Mouse (Mus musculus) frontal cortex, adult 2 months (tissue): ENCODE data around the gene Mt4. TPM values are rescaled to one million over a fixed set of nuclear protein-coding genes. Genes with fewer than 3 reads are reported as not detected.

Source experiments
- DNase-seq, 2 experiments: peaks; one replicate each; pipeline ENCODE4 v3.0.0; 2022; ENCODE audit warnings: low spot score in 1 of 2; ENCODE audit errors: extremely low spot score in 1 of 2
- polyA plus RNA-seq: library from polyadenylated mRNA; depleted of rRNA; stranded (reverse); fragments of >200 nt; gene quantifications from 2 replicates; pipeline ENCODE4 v1.2.3, GENCODE M21; 2012; rRNA removed

Mt4 gene
- polyA plus RNA-seq, 1 experiment = not detected

- no peak for DNase-seq
These were observed 40.9 kb downstream of the Mt4 start for GRCm38 (mm10) chr8:94177716-94178390.

GRCm38 (mm10) chr8:94178857-94179712 lies 42.1 kb downstream of the Mt4 start, which contains the start of gene Mt1:
TSS of gene Mt1 (plus strand) at chr8:94179082.
- DNase-seq = peak; percentile 85 to 92

- no peak for DNase-seq
These were observed 42.9 kb downstream of the Mt4 start for GRCm38 (mm10) chr8:94179713-94180560.

- DNase-seq = no peak
These were observed 43.5 kb downstream of the Mt4 start for GRCm38 (mm10) chr8:94180561-94180908.

GRCm38 (mm10) chr8:94182055-94182929 lies 45.3 kb downstream of the Mt4 start:
- DNase-seq = no peak

- DNase-seq = peak in 1 of 2 experiments; percentile 78
These were observed 46.1 kb downstream of the Mt4 start for GRCm38 (mm10) chr8:94183117-94183516.

- DNase-seq = no peak
These were observed 47.4 kb downstream of the Mt4 start for GRCm38 (mm10) chr8:94184357-94184843.

- no peak for DNase-seq
These were observed 48.8 kb downstream of the Mt4 start for GRCm38 (mm10) chr8:94185791-94186190.

GRCm38 (mm10) chr8:94186542-94186941 lies 49.5 kb downstream of the Mt4 start:
- DNase-seq = peak in 1 of 2 experiments; percentile 62

- no peak for DNase-seq
These were observed 50.4 kb downstream of the Mt4 start for GRCm38 (mm10) chr8:94187290-94188002.

Other genes with a start within 250 kb of the Mt4 start
- gene Amfr, start 124.4 kb upstream of the Mt4 start, polyA plus RNA-seq = 111 and 113 TPM in 2 replicates
- gene Nudt21, start 100.2 kb upstream of the Mt4 start, polyA plus RNA-seq = 31.7 and 35.4 TPM in 2 replicates
- gene Ogfod1, start 100.0 kb upstream of the Mt4 start, polyA plus RNA-seq = 48.7 and 52.5 TPM in 2 replicates
- 75.0 and 93.6 TPM in 2 replicates for gene Bbs2, start 38.3 kb upstream of the Mt4 start, polyA plus RNA-seq
- 1,770 and 2,382 TPM in 2 replicates for gene Mt3, start 15.4 kb downstream of the Mt4 start, polyA plus RNA-seq
- gene Mt2, start 35.5 kb downstream of the Mt4 start, polyA plus RNA-seq = 352 and 451 TPM in 2 replicates
- gene Mt1, start 41.9 kb downstream of the Mt4 start, polyA plus RNA-seq = 874 and 1,481 TPM in 2 replicates
- 32.8 and 33.6 TPM in 2 replicates for gene Nup93, start 77.4 kb downstream of the Mt4 start, polyA plus RNA-seq
- gene Slc12a3, start 192.0 kb downstream of the Mt4 start, polyA plus RNA-seq = 0.92 and 1.2 TPM in 2 replicates
- 72.2 and 80.0 TPM in 2 replicates for gene Herpud1, start 249.2 kb downstream of the Mt4 start, polyA plus RNA-seq